Mouse (Mus musculus): ENCODE results near the gene Kat8. TPM values are rescaled to one million over a fixed set of nuclear protein-coding genes. Genes with fewer than 3 reads are reported as not detected.

The Kat8 gene
- polyA plus RNA-seq (2017; shearing (Covaris generic)): 10 to 100 TPM; 38.6 to 42.8 TPM

GRCm38 (mm10) chr7:127912190-127912871, at the start of gene Kat8:
Gene Kat8, plus strand, starts transcription at chr7:127912516.

GRCm38 (mm10) chr7:127876041-127876466, 36.3 kb upstream of the Kat8 start, which contains the start of gene Zfp646:
Gene Zfp646, plus strand, starts transcription at chr7:127876221.

GRCm38 (mm10) chr7:127876467-127877348, 35.6 kb upstream of the Kat8 start, which contains the start of gene Zfp668:
Gene Zfp668, minus strand, starts transcription at chr7:127876828.

GRCm38 (mm10) chr7:127890798-127891197, 21.5 kb upstream of the Kat8 start, which contains the start of gene Prss53:
Gene Prss53, minus strand, starts transcription at chr7:127890970.

GRCm38 (mm10) chr7:127895442-127895841, 16.9 kb upstream of the Kat8 start, which contains the start of the genes Gm21974 and Vkorc1:
Gene Gm21974, minus strand, starts transcription at chr7:127895454.
Gene Vkorc1, minus strand, starts transcription at chr7:127895617.

GRCm38 (mm10) chr7:127903971-127904796, 8.1 kb upstream of the Kat8 start, which contains the start of gene Bckdk:
Gene Bckdk, plus strand, starts transcription at chr7:127904082.

GRCm38 (mm10) chr7:127929923-127930322, 17.6 kb downstream of the Kat8 start, which contains the start of gene Prss8:
Gene Prss8, minus strand, starts transcription at chr7:127930104.

GRCm38 (mm10) chr7:127946470-127947023, 34.2 kb downstream of the Kat8 start, which contains the start of gene Prss36:
Gene Prss36, minus strand, starts transcription at chr7:127946725.

GRCm38 (mm10) chr7:127967004-127967921, 54.9 kb downstream of the Kat8 start, which contains the start of gene Fus:
Gene Fus, plus strand, starts transcription at chr7:127967457.

Other genes starting within 250 kb of the Kat8 start
- 10 to 100 TPM; 71.9 to 74.6 TPM for gene Bcl7c, start 203.6 kb upstream of the Kat8 start, polyA plus RNA-seq (2017; shearing (Covaris generic))
- gene Ctf1, start 199.8 kb upstream of the Kat8 start, polyA plus RNA-seq (2017; shearing (Covaris generic)): not detected
- gene Ctf2, start 180.3 kb upstream of the Kat8 start, polyA plus RNA-seq (2017; shearing (Covaris generic)): not detected
- gene Fbxl19, start 168.0 kb upstream of the Kat8 start, polyA plus RNA-seq (2017; shearing (Covaris generic)): 1 to 10 TPM in 1 of 2 experiments, under 1 TPM in 1; 0.74 to 1.4 TPM
- 10 to 100 TPM; 22.3 to 32.9 TPM for gene Orai3, start 142.7 kb upstream of the Kat8 start, polyA plus RNA-seq (2017; shearing (Covaris generic))
- 1 to 10 TPM; 4.1 to 4.4 TPM for gene Setd1a, start 135.8 kb upstream of the Kat8 start, polyA plus RNA-seq (2017; shearing (Covaris generic))
- not detected for gene Gm49388, start 126.9 kb upstream of the Kat8 start, polyA plus RNA-seq (2017; shearing (Covaris generic))
- gene Hsd3b7, start 111.9 kb upstream of the Kat8 start, polyA plus RNA-seq (2017; shearing (Covaris generic)): 1 to 10 TPM; 1.5 to 6.4 TPM
- gene Stx4a, start 88.2 kb upstream of the Kat8 start, polyA plus RNA-seq (2017; shearing (Covaris generic)): 100 to 1,000 TPM; 114 to 120 TPM
- gene Stx1b, start 88.0 kb upstream of the Kat8 start, polyA plus RNA-seq (2017; shearing (Covaris generic)): not detected
- gene Zfp646, start 36.3 kb upstream of the Kat8 start, polyA plus RNA-seq (2017; shearing (Covaris generic)): 10 to 100 TPM; 18.2 to 41.6 TPM
- 10 to 100 TPM; 17.6 to 20.2 TPM for gene Zfp668, start 35.7 kb upstream of the Kat8 start, polyA plus RNA-seq (2017; shearing (Covaris generic))
- gene Prss53, start 21.5 kb upstream of the Kat8 start, polyA plus RNA-seq (2017; shearing (Covaris generic)): under 1 TPM in 1 of 2 experiments, not detected in 1; 0.30 TPM
- not detected for gene Gm21974, start 17.1 kb upstream of the Kat8 start, polyA plus RNA-seq (2017; shearing (Covaris generic))
- 10 to 100 TPM; 19.6 to 26.5 TPM for gene Vkorc1, start 16.9 kb upstream of the Kat8 start, polyA plus RNA-seq (2017; shearing (Covaris generic))
- 10 to 100 TPM; 58.4 to 67.7 TPM for gene Bckdk, start 8.4 kb upstream of the Kat8 start, polyA plus RNA-seq (2017; shearing (Covaris generic))
- gene Prss8, start 17.6 kb downstream of the Kat8 start, polyA plus RNA-seq (2017; shearing (Covaris generic)): under 1 TPM in 1 of 2 experiments, not detected in 1; 0.23 TPM
- gene Prss36, start 34.2 kb downstream of the Kat8 start, polyA plus RNA-seq (2017; shearing (Covaris generic)): 1 to 10 TPM; 2.3 to 3.3 TPM
- gene Fus, start 54.9 kb downstream of the Kat8 start, polyA plus RNA-seq (2017; shearing (Covaris generic)): 100 to 1,000 TPM; 116 to 146 TPM
- gene Pycard, start 81.4 kb downstream of the Kat8 start, polyA plus RNA-seq (2017; shearing (Covaris generic)): 100 to 1,000 TPM; 420 to 581 TPM
- gene Trim72, start 91.4 kb downstream of the Kat8 start, polyA plus RNA-seq (2017; shearing (Covaris generic)): under 1 TPM in 1 of 2 experiments, not detected in 1; 0.16 TPM
- 1 to 10 TPM in 1 of 2 experiments, under 1 TPM in 1; 0.98 to 5.7 TPM for gene Itgam, start 150.1 kb downstream of the Kat8 start, polyA plus RNA-seq (2017; shearing (Covaris generic))
- gene Gm49368, start 150.2 kb downstream of the Kat8 start, polyA plus RNA-seq (2017; shearing (Covaris generic)): under 1 TPM in 1 of 2 experiments, not detected in 1; 0.64 TPM
- 1 to 10 TPM in 1 of 2 experiments, not detected in 1; 1.1 TPM for gene Itgax, start 217.0 kb downstream of the Kat8 start, polyA plus RNA-seq (2017; shearing (Covaris generic))
- gene Itgad, start 241.9 kb downstream of the Kat8 start, polyA plus RNA-seq (2017; shearing (Covaris generic)): 1 to 10 TPM; 1.6 to 2.9 TPM